Comparison of ENCODE assay signal across 10 mouse cellular contexts in the genomic region with DNA sequence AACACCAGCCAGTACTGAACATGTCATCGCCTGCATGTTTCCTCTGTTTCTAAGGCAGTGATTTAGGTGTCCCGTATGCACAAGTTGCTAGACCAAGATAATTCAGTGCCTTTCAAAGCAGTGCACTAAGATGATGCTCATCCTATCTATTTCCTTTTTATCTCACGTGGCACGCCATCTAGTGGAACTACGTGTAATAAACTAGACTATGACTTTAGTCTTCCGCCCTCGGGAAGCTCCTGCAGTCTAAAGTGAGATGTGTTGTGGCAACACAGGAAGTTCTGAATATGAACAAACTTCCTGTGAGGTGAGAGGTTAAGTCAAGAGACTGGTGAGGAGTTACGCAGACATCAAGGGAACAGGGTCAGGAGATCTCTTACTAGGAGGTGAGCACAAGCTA. TPM values are rescaled to one million over a fixed set of nuclear protein-coding genes. Genes with fewer than 3 reads are reported as not detected.
DNase-seq lines count a peak whose midpoint lies in the region; ATAC-seq and TF ChIP-seq lines count a peak whose summit lies in the region.
"Had no signal": no experiment of that assay in that cellular context is flagged by ENCODE, and none has a peak within 500 bp of the region (broad histone marks: within the 10 kb centered on the region; RNA-seq: fewer than 3 reads in every experiment).

No protein-coding gene starts in this region.

- no peaks in the 10 kb centered on the region for H3K36me3 ChIP-seq in hindbrain, postnatal 0 days (ENCODE audit: insufficient read depth, low read length)
- peaks cover 23% of the 10 kb centered on the region for H3K36me3 ChIP-seq in hindbrain, embryonic 10.5 days
- H3K36me3 ChIP-seq: neural tube, embryonic 12.5 days had no signal

- no peak for ATAC-seq in hindbrain, postnatal 0 days
- ATAC-seq in CD4-positive, CD25-positive, alpha-beta regulatory T cell, adult 4 months = peak; percentile 99

- no peaks in the 10 kb centered on the region for H3K9me3 ChIP-seq in hindbrain, postnatal 0 days (ENCODE audit: low read length)
- no peaks in the 10 kb centered on the region for H3K9me3 ChIP-seq in hindbrain, embryonic 10.5 days
- H3K9me3 ChIP-seq: neural tube, embryonic 12.5 days had no signal

- 46% methylated on average over 8 of the region's 8 CpGs for WGBS in hindbrain, postnatal 0 days
- 41% methylated on average over 8 of the region's 8 CpGs for WGBS in hindbrain, embryonic 10.5 days

- peak; percentile 48 for DNase-seq in hindbrain, postnatal 0 days (ENCODE audit: low spot score)
- DNase-seq in hindbrain, embryonic 10.5 days (ENCODE audit: low spot score) = no peak
- peak; percentile 63 for DNase-seq in brain, adult 2 months (ENCODE audit: low read depth, low spot score)
- DNase-seq in lung, postnatal 25 days (ENCODE audit: low spot score) = peak; percentile 35
- DNase-seq in left cerebral cortex, adult 11 months (ENCODE audit: low spot score) = no peak
- DNase-seq in left cerebral cortex, adult 18-20 months (ENCODE audit: low spot score in 2 of 2) = no peak
- no peak for DNase-seq in urinary bladder, adult 18-20 months (ENCODE audit: low spot score in 2 of 2)
- DNase-seq: heart, postnatal 4 days had no signal

- H3K27ac ChIP-seq in hindbrain, postnatal 0 days = no peak overlapping the region
- no peak overlapping the region for H3K27ac ChIP-seq in hindbrain, embryonic 10.5 days
- H3K27ac ChIP-seq: neural tube, embryonic 12.5 days had no signal

- H3K4me3 ChIP-seq in hindbrain, postnatal 0 days (ENCODE audit: low read length) = no peak overlapping the region
- no peak overlapping the region for H3K4me3 ChIP-seq in hindbrain, embryonic 10.5 days
- H3K4me3 ChIP-seq: neural tube, embryonic 12.5 days had no signal

- no peaks in the 10 kb centered on the region for H3K4me1 ChIP-seq in hindbrain, postnatal 0 days (ENCODE audit: insufficient read depth, low read length)
- no peaks in the 10 kb centered on the region for H3K4me1 ChIP-seq in hindbrain, embryonic 10.5 days (replicated peaks)
- H3K4me1 ChIP-seq: neural tube, embryonic 12.5 days had no signal

- H3K27me3 ChIP-seq in hindbrain, postnatal 0 days (ENCODE audit: insufficient read depth, low read length) = no peaks in the 10 kb centered on the region
- no peaks in the 10 kb centered on the region for H3K27me3 ChIP-seq in hindbrain, embryonic 10.5 days (ENCODE audit: insufficient read depth, poor library complexity, severe bottlenecking)
- H3K27me3 ChIP-seq: neural tube, embryonic 12.5 days had no signal

- H3K9ac ChIP-seq in hindbrain, postnatal 0 days (replicated peaks; ENCODE audit: low read length) = no peak overlapping the region
- H3K9ac ChIP-seq: neural tube, embryonic 12.5 days had no signal

- peak; percentile 64 for TF ChIP-seq CTCF in hindbrain, postnatal 0 days (IDR thresholded peaks at IDR 0.05; ENCODE audit: low read depth)

- no peak overlapping the region for H3K4me2 ChIP-seq in hindbrain, postnatal 0 days (ENCODE audit: low read depth, low read length)
- H3K4me2 ChIP-seq: neural tube, embryonic 12.5 days had no signal

RNA-seq across cellular contexts. Expression of gene Abhd10, which starts 43.9 kb away (rescaled TPM):
- total RNA-seq in hindbrain, postnatal 0 days (2014; rRNA removed) = 19.0 and 21.7 TPM in 2 replicates
- 34.4 and 36.2 TPM in 2 replicates for polyA plus RNA-seq in hindbrain, postnatal 0 days (2015; fragmentation: Nextera tagmentation; extraction: Ambion mirVana)
- polyA plus RNA-seq in hindbrain, embryonic 10.5 days (2016; fragmentation: Nextera tagmentation; extraction: Ambion mirVana) = 42.2 and 46.3 TPM in 2 replicates
- 10 to 100 TPM; 19.1 to 29.5 TPM for polyA plus RNA-seq in CD4-positive, CD25-positive, alpha-beta regulatory T cell, adult 4 months (2017; shearing (Covaris generic))
- total RNA-seq in left cerebral cortex, adult 18-20 months (2021) = 10 to 100 TPM; 23.3 to 27.8 TPM

Comparison
In these comparisons a context has a peak if more than half of its experiments do, and no peak if none do; other contexts are left out.
1. DNase-seq: peak in hindbrain, postnatal 0 days (single experiment), brain, adult 2 months (single experiment) and lung, postnatal 25 days (single experiment); none in hindbrain, embryonic 10.5 days (single experiment), left cerebral cortex, adult 11 months (single experiment), left cerebral cortex, adult 18-20 months (0 of 2) and urinary bladder, adult 18-20 months (0 of 2).